Mouse (Mus musculus): Measurements from ENCODE around the gene Atp5j. TPM values are rescaled to one million over a fixed set of nuclear protein-coding genes. Genes with fewer than 3 reads are reported as not detected.

The Atp5j gene
- polyA plus RNA-seq (2012; rRNA removed): 287 and 329 TPM in 2 replicates
- polyA plus RNA-seq (2014; fragmentation: Nextera tagmentation; extraction: Ambion mirVana): 842 and 879 TPM in 2 replicates

DNA sequence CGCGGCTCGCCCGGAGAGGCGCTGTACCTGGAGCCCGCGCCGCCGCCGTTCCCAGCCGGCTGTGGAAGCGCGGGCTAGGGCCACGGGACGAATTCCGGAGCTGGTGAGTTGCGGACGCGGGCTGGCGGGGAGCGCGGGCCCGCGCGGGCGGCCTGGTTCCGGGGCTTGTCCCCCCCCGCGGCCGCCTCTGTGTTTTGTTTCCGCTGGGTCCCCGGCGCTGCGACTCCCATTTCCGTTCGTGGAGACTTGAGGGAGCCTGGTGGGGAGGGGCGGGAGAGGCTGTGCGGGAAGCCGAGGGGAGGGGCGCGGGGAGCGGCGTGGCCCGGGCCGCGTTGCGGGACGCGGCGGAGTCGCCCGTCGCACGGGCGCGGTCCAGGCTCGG lies at the start of gene Atp5j:
Gene Atp5j, minus strand, starts transcription at position 185 of the 382 bp plus-strand sequence.
- TF ChIP-seq POLR2A (IDR thresholded peaks at IDR 0.05; ENCODE audit: borderline replicate concordance, extremely low read depth, insufficient read depth, insufficient read length): no peak
- peak; percentile 73 for DNase-seq (ENCODE audit: low spot score)
- H3K4me1 ChIP-seq (ENCODE audit: control insufficient read depth, insufficient read depth, low read length): peaks cover 4% of the 10 kb centered on the region; the same call in 1 of the 2 replicates
- H3K27ac ChIP-seq (replicated peaks; ENCODE audit: low read depth, low read length): peak within 1 kb of the TSS; percentile 99
- H3K9ac ChIP-seq (ENCODE audit: low read depth, low read length, severe bottlenecking): peak within 1 kb of the TSS; percentile 99
- H3K36me3 ChIP-seq (ENCODE audit: control insufficient read depth, insufficient read depth, low read length): peaks cover 31% of the 10 kb centered on the region
- ATAC-seq (ENCODE audit: low FRiP score, low read depth): peak; percentile 72
- H3K27me3 ChIP-seq (ENCODE audit: control insufficient read depth, insufficient read depth, low read length): no peaks in the 10 kb centered on the region
- WGBS: 0% methylated on average over 31 of the region's 57 CpGs
- H3K4me2 ChIP-seq (replicated peaks; ENCODE audit: low read depth, low read length, severe bottlenecking): peak within 1 kb of the TSS; percentile 68
- peak within 1 kb of the TSS; percentile 96 for H3K4me3 ChIP-seq (replicated peaks; ENCODE audit: low read length)
- H3K9me3 ChIP-seq (ENCODE audit: control insufficient read depth, low read length): no peaks in the 10 kb centered on the region

DNA sequence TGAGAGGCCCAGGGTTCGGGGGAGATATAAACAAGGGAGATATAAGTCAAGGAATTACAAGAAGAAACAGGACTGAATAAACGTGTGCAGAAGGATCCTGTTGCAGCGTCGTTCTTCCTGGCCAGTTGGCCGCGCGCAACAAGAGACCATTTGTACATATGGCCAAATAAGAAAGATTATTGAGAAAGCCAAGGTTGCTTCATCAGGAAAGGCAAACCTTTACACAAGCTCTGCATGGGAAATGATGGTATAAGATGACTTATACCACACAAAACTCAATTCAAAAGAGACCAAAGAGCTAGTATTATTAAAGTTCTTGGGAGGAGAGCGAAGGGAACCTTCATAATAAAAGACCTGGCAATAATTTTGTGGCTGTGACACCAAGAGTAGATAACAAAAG lies 49.1 kb upstream of the Atp5j start:
- no peak for TF ChIP-seq POLR2A (IDR thresholded peaks at IDR 0.05; ENCODE audit: borderline replicate concordance, extremely low read depth, insufficient read depth, insufficient read length)
- Histone ChIP-seq H3K36me3 (ENCODE audit: control insufficient read depth, insufficient read depth, low read length) (no peaks in the 10 kb centered on the region), H3K4me1 (ENCODE audit: control insufficient read depth, insufficient read depth, low read length) (no peaks in the 10 kb centered on the region), H3K27me3 (ENCODE audit: control insufficient read depth, insufficient read depth, low read length) (no peaks in the 10 kb centered on the region), H3K4me3 (replicated peaks; ENCODE audit: low read length) (no peak overlapping the region), H3K9ac (ENCODE audit: low read depth, low read length, severe bottlenecking) (no peak overlapping the region), H3K4me2 (replicated peaks; ENCODE audit: low read depth, low read length, severe bottlenecking) (no peak overlapping the region), H3K9me3 (ENCODE audit: control insufficient read depth, low read length) (no peaks in the 10 kb centered on the region), H3K27ac (replicated peaks; ENCODE audit: low read depth, low read length) (no peak overlapping the region)
- no peak for DNase-seq (ENCODE audit: low spot score)
- 79% methylated on average over 8 of the region's 8 CpGs for WGBS
- no peak for ATAC-seq (ENCODE audit: low FRiP score, low read depth)

GRCm38 (mm10) chr16:84881754-84882321 lies 46.4 kb upstream of the Atp5j start:
- Histone ChIP-seq H3K9me3 (ENCODE audit: control insufficient read depth, low read length) (no peaks in the 10 kb centered on the region), H3K36me3 (ENCODE audit: control insufficient read depth, insufficient read depth, low read length) (no peaks in the 10 kb centered on the region), H3K27me3 (ENCODE audit: control insufficient read depth, insufficient read depth, low read length) (no peaks in the 10 kb centered on the region), H3K9ac (ENCODE audit: low read depth, low read length, severe bottlenecking) (no peak overlapping the region), H3K4me2 (replicated peaks; ENCODE audit: low read depth, low read length, severe bottlenecking) (no peak overlapping the region), H3K4me1 (ENCODE audit: control insufficient read depth, insufficient read depth, low read length) (no peaks in the 10 kb centered on the region), H3K27ac (replicated peaks; ENCODE audit: low read depth, low read length) (no peak overlapping the region), H3K4me3 (replicated peaks; ENCODE audit: low read length) (no peak overlapping the region)
- no peak for TF ChIP-seq POLR2A (IDR thresholded peaks at IDR 0.05; ENCODE audit: borderline replicate concordance, extremely low read depth, insufficient read depth, insufficient read length)
- no peak for DNase-seq (ENCODE audit: low spot score)
- ATAC-seq (ENCODE audit: low FRiP score, low read depth): no peak
- WGBS: 85% methylated on average over 7 of the region's 8 CpGs

DNA sequence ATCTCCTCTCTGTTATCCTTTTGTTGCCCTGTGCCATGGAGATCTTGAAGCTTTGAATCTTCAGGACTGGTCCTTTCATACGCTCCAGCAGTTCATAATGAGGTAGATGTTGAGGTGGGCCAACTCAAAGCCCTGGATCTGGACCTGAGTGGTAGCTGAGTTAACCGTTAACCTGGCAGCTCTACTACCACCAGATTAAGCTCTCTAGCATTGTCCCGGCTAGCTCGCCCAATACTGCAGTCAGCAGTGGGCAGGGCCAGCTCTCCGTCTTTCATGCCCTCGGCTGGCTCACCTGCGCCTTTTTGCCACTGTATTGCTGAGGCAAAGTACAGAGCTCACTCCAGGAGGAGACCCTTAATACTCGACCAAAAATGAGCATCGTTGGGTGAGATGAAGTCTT lies 45.7 kb upstream of the Atp5j start:
- TF ChIP-seq POLR2A (IDR thresholded peaks at IDR 0.05; ENCODE audit: borderline replicate concordance, extremely low read depth, insufficient read depth, insufficient read length): no peak
- H3K9ac ChIP-seq (ENCODE audit: low read depth, low read length, severe bottlenecking): no peak overlapping the region
- H3K4me3 ChIP-seq (replicated peaks; ENCODE audit: low read length): no peak overlapping the region
- WGBS: 88% methylated on average over 9 of the region's 9 CpGs
- no peak for ATAC-seq (ENCODE audit: low FRiP score, low read depth)
- H3K4me2 ChIP-seq (replicated peaks; ENCODE audit: low read depth, low read length, severe bottlenecking): no peak overlapping the region
- no peak overlapping the region for H3K27ac ChIP-seq (replicated peaks; ENCODE audit: low read depth, low read length)
- no peaks in the 10 kb centered on the region for H3K9me3 ChIP-seq (ENCODE audit: control insufficient read depth, low read length)
- no peak for DNase-seq (ENCODE audit: low spot score)
- H3K27me3 ChIP-seq (ENCODE audit: control insufficient read depth, insufficient read depth, low read length): no peaks in the 10 kb centered on the region
- H3K36me3 ChIP-seq (ENCODE audit: control insufficient read depth, insufficient read depth, low read length): no peaks in the 10 kb centered on the region
- no peaks in the 10 kb centered on the region for H3K4me1 ChIP-seq (ENCODE audit: control insufficient read depth, insufficient read depth, low read length)

DNA sequence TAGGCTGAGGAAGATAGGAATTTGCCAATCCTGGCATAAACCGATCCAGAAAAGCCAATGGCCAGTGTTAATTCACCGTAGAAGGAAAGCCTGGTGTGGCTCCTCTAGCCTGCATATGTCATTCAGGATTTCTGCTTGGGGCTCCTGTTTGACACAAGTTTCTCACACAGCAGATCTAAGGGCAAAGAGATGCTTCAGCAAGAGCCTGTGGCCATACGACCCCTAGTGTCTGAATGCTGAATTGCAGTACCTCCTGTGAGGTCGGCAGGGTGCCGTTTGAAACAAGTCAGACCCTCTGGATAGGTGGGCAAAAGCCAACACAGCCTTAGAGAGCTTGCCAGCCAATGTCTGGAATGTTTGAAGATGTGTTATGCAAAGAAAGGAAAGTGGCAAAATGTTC lies 43.7 kb upstream of the Atp5j start:
- no peaks in the 10 kb centered on the region for H3K27me3 ChIP-seq (ENCODE audit: control insufficient read depth, insufficient read depth, low read length)
- no peaks in the 10 kb centered on the region for H3K4me1 ChIP-seq (ENCODE audit: control insufficient read depth, insufficient read depth, low read length)
- ATAC-seq (ENCODE audit: low FRiP score, low read depth) (no peak), DNase-seq (ENCODE audit: low spot score) (peak; percentile 58)
- no peak overlapping the region for H3K4me2 ChIP-seq (replicated peaks; ENCODE audit: low read depth, low read length, severe bottlenecking)
- no peaks in the 10 kb centered on the region for H3K9me3 ChIP-seq (ENCODE audit: control insufficient read depth, low read length)
- 20% methylated on average over 5 of the region's 5 CpGs for WGBS
- no peak for TF ChIP-seq POLR2A (IDR thresholded peaks at IDR 0.05; ENCODE audit: borderline replicate concordance, extremely low read depth, insufficient read depth, insufficient read length)
- H3K4me3 ChIP-seq (replicated peaks; ENCODE audit: low read length): no peak overlapping the region
- no peak overlapping the region for H3K27ac ChIP-seq (replicated peaks; ENCODE audit: low read depth, low read length)
- no peaks in the 10 kb centered on the region for H3K36me3 ChIP-seq (ENCODE audit: control insufficient read depth, insufficient read depth, low read length)
- no peak overlapping the region for H3K9ac ChIP-seq (ENCODE audit: low read depth, low read length, severe bottlenecking)

All from limb, embryonic 14.5 days (tissue).